ENCODE assay signal across 33 mouse cellular contexts in genomic region chr19:36119219-36119618, GRCm38 (mm10). TPM values are rescaled to one million over a fixed set of nuclear protein-coding genes. Genes with fewer than 3 reads are reported as not detected.
DNase-seq lines count a peak whose midpoint lies in the region; ATAC-seq lines count a peak whose summit lies in the region.
"Had no signal": no experiment of that assay in that cellular context is flagged by ENCODE, and none has a peak within 500 bp of the region (broad histone marks: within the 10 kb centered on the region; RNA-seq: fewer than 3 reads in every experiment).

No protein-coding gene starts in this region.

- H3K27ac ChIP-seq in heart, embryonic 13.5 days (replicated peaks) = peak overlapping the region; percentile 98
- H3K27ac ChIP-seq in heart, embryonic 16.5 days (ENCODE audit: low read length) = peak overlapping the region; percentile 95
- H3K27ac ChIP-seq: forebrain, embryonic 12.5 days; limb, embryonic 10.5 days; limb, embryonic 15.5 days; liver, embryonic 14.5 days; neural tube, embryonic 15.5 days had no signal

- no peaks in the 10 kb centered on the region for H3K27me3 ChIP-seq in heart, embryonic 13.5 days (replicated peaks)
- H3K27me3 ChIP-seq in heart, embryonic 16.5 days (ENCODE audit: control insufficient read depth, insufficient read depth, low read length) = no peaks in the 10 kb centered on the region
- H3K27me3 ChIP-seq: forebrain, embryonic 12.5 days; limb, embryonic 15.5 days; neural tube, embryonic 15.5 days had no signal

- peaks cover 47% of the 10 kb centered on the region for H3K4me1 ChIP-seq in heart, embryonic 13.5 days
- peaks cover 9% of the 10 kb centered on the region for H3K4me1 ChIP-seq in heart, embryonic 16.5 days (ENCODE audit: control insufficient read depth, insufficient read depth, low read length)
- H3K4me1 ChIP-seq: forebrain, embryonic 12.5 days; limb, embryonic 10.5 days; neural tube, embryonic 15.5 days had no signal

- peak overlapping the region; percentile 91 for H3K9ac ChIP-seq in heart, embryonic 13.5 days
- peak overlapping the region; percentile 81 for H3K9ac ChIP-seq in heart, embryonic 16.5 days (ENCODE audit: low read length)
- H3K9ac ChIP-seq: forebrain, embryonic 12.5 days; forebrain, postnatal 0 days; limb, embryonic 15.5 days; liver, embryonic 14.5 days; neural tube, embryonic 15.5 days had no signal

- ATAC-seq in heart, embryonic 13.5 days (ENCODE audit: extremely low read depth, insufficient number of reproducible peaks, low FRiP score, low TSS enrichment) = no peak
- no peak for ATAC-seq in heart, embryonic 16.5 days (replicated peaks; ENCODE audit: extremely low read depth, insufficient read depth, low FRiP score)
- ATAC-seq: activated CD4-positive, CD25-positive, alpha-beta regulatory T cell, adult 4 months; CD4-positive, CD25-positive, alpha-beta regulatory T cell, adult 4 months; forebrain, postnatal 0 days; hindbrain, embryonic 16.5 days had no signal

- peaks cover 22% of the 10 kb centered on the region for H3K9me3 ChIP-seq in heart, embryonic 13.5 days
- H3K9me3 ChIP-seq in heart, embryonic 16.5 days (replicated peaks; ENCODE audit: control insufficient read depth, low read length) = peaks cover 17% of the 10 kb centered on the region
- H3K9me3 ChIP-seq: limb, embryonic 15.5 days; neural tube, embryonic 15.5 days had no signal

- 48% methylated on average over 8 of the region's 8 CpGs for WGBS in heart, embryonic 13.5 days
- WGBS in heart, embryonic 16.5 days = 47% methylated on average over 8 of the region's 8 CpGs

- H3K36me3 ChIP-seq in heart, embryonic 13.5 days = peaks cover 27% of the 10 kb centered on the region
- H3K36me3 ChIP-seq in heart, embryonic 16.5 days (ENCODE audit: control insufficient read depth, insufficient read depth) = peaks cover 6% of the 10 kb centered on the region
- H3K36me3 ChIP-seq: forebrain, embryonic 12.5 days; limb, embryonic 10.5 days; limb, embryonic 15.5 days; neural tube, embryonic 15.5 days had no signal

- peak overlapping the region; percentile 68 for H3K4me2 ChIP-seq in heart, embryonic 13.5 days
- H3K4me2 ChIP-seq in heart, embryonic 16.5 days (ENCODE audit: low read depth, low read length) = peak overlapping the region; percentile 63
- H3K4me2 ChIP-seq: forebrain, embryonic 12.5 days; limb, embryonic 15.5 days; neural tube, embryonic 15.5 days had no signal

- peak overlapping the region; percentile 62 for H3K4me3 ChIP-seq in heart, embryonic 13.5 days
- peak overlapping the region; percentile 57 for H3K4me3 ChIP-seq in heart, embryonic 16.5 days (ENCODE audit: low read length)
- H3K4me3 ChIP-seq: forebrain, embryonic 12.5 days; limb, embryonic 10.5 days; limb, embryonic 15.5 days; neural tube, embryonic 15.5 days had no signal

- intact Hi-C loops in heart, postnatal 25 days (cut with DNase I) = loop anchor here (5.0 to 10.0 kb wide), 3 partner anchors 48 to 436 kb away; partner anchors contain the start of genes Hectd2 and Pcgf5

- DNase-seq in heart, adult 11 months = peak; percentile 84
- no peak for DNase-seq in heart, postnatal 25 days (ENCODE audit: low spot score)
- DNase-seq in heart, adult 9 months (ENCODE audit: low spot score in 2 of 2) = no peak
- no peak for DNase-seq in spleen, postnatal 10 days (ENCODE audit: low spot score in 2 of 2)
- DNase-seq in layer of hippocampus, postnatal 14 days (ENCODE audit: low spot score in 2 of 2) = no peak
- DNase-seq: adrenal gland, adult 2 months; adrenal gland, postnatal 36 days; cerebellum, adult 18-20 months; cerebellum, postnatal 10 days; forebrain, postnatal 0 days; kidney, adult 18-20 months; layer of hippocampus, postnatal 36 days; lung, adult 2 months; midbrain, embryonic 14.5 days; retina, postnatal 1 day; right cerebral cortex, postnatal 25 days; thymus, postnatal 14 days had no signal

RNA-seq across cellular contexts. Expression of gene Ankrd1, which starts 0.7 kb away (rescaled TPM):
- total RNA-seq in heart, postnatal 25 days (2021) = 100 to 1,000 TPM; 411 to 470 TPM
- polyA plus RNA-seq in heart, embryonic 13.5 days (2015; fragmentation: Nextera tagmentation; extraction: Ambion mirVana) = 394 and 473 TPM in 2 replicates
- 427 and 514 TPM in 2 replicates for polyA plus RNA-seq in heart, embryonic 16.5 days (2015; fragmentation: Nextera tagmentation; extraction: Ambion mirVana)
- total RNA-seq in layer of hippocampus, postnatal 14 days (2021) = not detected
- total RNA-seq: adrenal gland, adult 2 months; adrenal gland, postnatal 36 days; common myeloid progenitor, adult 5-6 weeks; granulocyte monocyte progenitor cell, adult 5-6 weeks; layer of hippocampus, adult 8-10 months; layer of hippocampus, postnatal 36 days; monocyte, adult 5-6 weeks had no signal
- polyA plus RNA-seq: activated CD4-positive, CD25-positive, alpha-beta regulatory T cell, adult 4 months; adrenal gland, adult 2 months; CD4-positive, CD25-positive, alpha-beta regulatory T cell, adult 4 months; forebrain, embryonic 12.5 days; hindbrain, embryonic 11.5 days; intestine, embryonic 14.5 days had no signal

RNA-seq across cellular contexts. Expression of gene Rpp30, which starts 35.7 kb away (rescaled TPM):
- 10 to 100 TPM; 14.3 to 15.7 TPM for total RNA-seq in heart, postnatal 25 days (2021)
- polyA plus RNA-seq in heart, embryonic 13.5 days (2015; fragmentation: Nextera tagmentation; extraction: Ambion mirVana) = 50.0 and 50.1 TPM in 2 replicates
- 45.2 and 48.1 TPM in 2 replicates for polyA plus RNA-seq in heart, embryonic 16.5 days (2015; fragmentation: Nextera tagmentation; extraction: Ambion mirVana)
- 10 to 100 TPM; 15.0 to 18.0 TPM for total RNA-seq in layer of hippocampus, postnatal 14 days (2021)

Comparison
In these comparisons a context has a peak if more than half of its experiments do, and no peak if none do; other contexts are left out.
1. RNA of gene Ankrd1, which starts 0.7 kb away (total RNA-seq): 411 to 470 TPM in heart, postnatal 25 days; not detected in layer of hippocampus, postnatal 14 days; every median in the first group is over 100 times any median in the second.